Mouse (Mus musculus) forebrain, embryonic 15.5 days (tissue): ENCODE measurements around the gene Siah2. TPM values are rescaled to one million over a fixed set of nuclear protein-coding genes. Genes with fewer than 3 reads are reported as not detected.

ENCODE experiments used
- ATAC-seq: fragments of 200-750 bp; cut with Nextera tagmentation; replicated peaks from 2 replicates; pipeline ENCODE4 v1.8.0; 2017; ENCODE audit warnings: mild to moderate bottlenecking, moderate TSS enrichment, moderate library complexity
- H3K27ac ChIP-seq: fragments of 300-500 bp; sonication (generic); replicated peaks from 2 replicates; pipeline ENCODE4 v1.5.1; 2015; ENCODE audit warnings: mild to moderate bottlenecking, inconsistent platforms
- H3K27me3 ChIP-seq: fragments of 300-500 bp; sonication (generic); 2 replicates; pipeline ENCODE4 v1.6.1; 2015; ENCODE audit warnings: inconsistent platforms
- H3K36me3 ChIP-seq: fragments of 300-500 bp; sonication (generic); 2 replicates; pipeline ENCODE4 v1.6.1; 2015; ENCODE audit warnings: mild to moderate bottlenecking, inconsistent platforms
- H3K4me1 ChIP-seq: fragments of 300-500 bp; sonication (generic); 2 replicates; pipeline ENCODE4 v1.6.1; 2015; ENCODE audit warnings: inconsistent platforms
- H3K4me2 ChIP-seq: fragments of 300-500 bp; sonication (generic); replicated peaks from 2 replicates; pipeline ENCODE4 v1.6.1; 2015; ENCODE audit warnings: mild to moderate bottlenecking, inconsistent platforms
- H3K4me3 ChIP-seq: fragments of 300-500 bp; sonication (generic); 2 replicates; pipeline ENCODE4 v1.5.1; 2015; ENCODE audit warnings: mild to moderate bottlenecking, inconsistent platforms
- H3K9ac ChIP-seq: fragments of 300-500 bp; sonication (generic); replicated peaks from 2 replicates; pipeline ENCODE4 v1.6.1; 2015; ENCODE audit warnings: mild to moderate bottlenecking, inconsistent platforms
- H3K9me3 ChIP-seq: fragments of 300-500 bp; sonication (generic); 2 replicates; pipeline ENCODE4 v1.6.1; 2016; ENCODE audit warnings: inconsistent platforms
- WGBS: fragments of 180-500 bp; shearing (Covaris S2); methylation state at CpG from one replicate; pipeline ENCODE4 v1.1.7; 2015; ENCODE audit warnings: mixed read lengths; 5-methylcytosine and 5-hydroxymethylcytosine counted together
- polyA plus RNA-seq: library from polyadenylated mRNA; unstranded; fragments of >200 nt; fragmentation: Nextera tagmentation; extraction: Ambion mirVana; gene quantifications from 2 replicates; pipeline ENCODE4 v1.2.1, GENCODE M21; 2015

Siah2 gene
- polyA plus RNA-seq, 1 experiment from 2014 or later = 8.1 TPM

DNA sequence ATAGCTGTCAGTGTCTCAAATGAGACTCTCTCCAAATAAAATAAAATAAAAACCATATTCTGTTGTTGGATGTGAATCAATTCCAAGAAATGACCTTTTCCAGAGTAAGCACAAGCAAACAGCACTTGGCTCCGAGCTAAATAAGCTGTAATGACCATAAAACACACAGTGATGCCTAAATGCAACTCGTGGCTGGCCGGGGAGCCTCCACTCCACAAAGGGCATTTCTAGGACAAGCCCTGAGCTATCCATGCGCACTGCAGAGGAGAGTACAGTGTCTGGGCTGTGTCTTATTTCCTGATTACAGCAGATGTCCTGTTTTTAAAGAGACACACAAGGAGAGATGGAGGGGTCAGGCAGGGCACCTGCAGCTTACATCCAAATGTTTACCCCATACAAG is 12.2 kb downstream of the Siah2 start:
- H3K4me2 ChIP-seq = no peak overlapping the region
- ATAC-seq = no peak
- peaks cover 10% of the 10 kb centered on the region; the same call in 1 of the 2 replicates for H3K4me1 ChIP-seq
- 65% methylated on average over 4 of the region's 4 CpGs for WGBS
- H3K27ac ChIP-seq = no peak overlapping the region
- H3K27me3 ChIP-seq = no peaks in the 10 kb centered on the region
- H3K9ac ChIP-seq = no peak overlapping the region
- peaks cover 10% of the 10 kb centered on the region; the same call in 1 of the 2 replicates for H3K36me3 ChIP-seq
- H3K9me3 ChIP-seq = no peaks in the 10 kb centered on the region
- no peak overlapping the region for H3K4me3 ChIP-seq

DNA sequence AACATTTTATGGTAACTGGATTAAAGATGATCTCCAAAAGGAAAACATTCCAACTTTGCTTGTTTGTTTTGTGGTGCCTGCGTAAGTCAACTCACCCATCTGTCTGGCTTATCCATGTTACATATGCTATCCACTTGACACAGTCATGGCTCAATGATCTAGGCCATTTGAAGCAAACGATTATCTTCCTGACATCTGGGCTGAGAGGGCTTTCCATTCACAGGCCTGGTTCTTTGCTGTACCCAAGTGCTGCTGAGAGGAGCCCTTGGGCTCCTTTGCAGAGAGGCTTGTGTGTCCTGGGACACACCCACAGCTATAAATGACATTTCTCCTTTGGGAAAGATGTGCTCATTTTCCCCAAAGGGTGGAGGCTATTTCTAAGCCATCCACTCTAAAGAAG is 13.3 kb downstream of the Siah2 start:
- Histone ChIP-seq H3K4me3 (no peak overlapping the region), H3K9ac (no peak overlapping the region), H3K27ac (no peak overlapping the region), H3K9me3 (no peaks in the 10 kb centered on the region), H3K36me3 (peaks cover 10% of the 10 kb centered on the region; the same call in 1 of the 2 replicates), H3K27me3 (no peaks in the 10 kb centered on the region), H3K4me1 (peaks cover 10% of the 10 kb centered on the region; the same call in 1 of the 2 replicates), H3K4me2 (no peak overlapping the region)
- no peak for ATAC-seq
- 54% methylated on average over 2 of the region's 2 CpGs for WGBS

DNA sequence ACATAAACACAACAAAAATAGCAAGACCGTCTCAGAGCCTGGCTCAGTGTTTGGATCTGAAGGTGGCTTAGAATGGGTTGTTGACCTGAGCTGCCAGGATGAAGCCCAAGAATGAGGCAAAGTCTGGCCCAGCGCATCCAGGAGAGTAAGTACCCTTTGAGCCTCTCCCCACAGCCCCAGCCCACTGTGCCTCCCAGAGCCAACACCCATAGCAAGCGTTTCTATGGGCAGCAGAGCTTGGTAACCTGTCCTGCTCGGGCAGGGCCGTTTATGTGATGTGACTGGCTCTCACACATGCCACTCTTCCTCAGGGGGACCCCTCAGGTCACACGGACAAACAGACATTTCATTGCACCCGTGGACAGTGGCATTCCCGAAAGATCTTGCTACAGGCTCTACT is 13.8 kb downstream of the Siah2 start:
- Histone ChIP-seq H3K4me3 (no peak overlapping the region), H3K9me3 (no peaks in the 10 kb centered on the region), H3K27me3 (no peaks in the 10 kb centered on the region), H3K4me1 (peaks cover 10% of the 10 kb centered on the region; the same call in 1 of the 2 replicates), H3K4me2 (no peak overlapping the region), H3K9ac (no peak overlapping the region), H3K36me3 (peaks cover 10% of the 10 kb centered on the region; the same call in 1 of the 2 replicates), H3K27ac (no peak overlapping the region)
- ATAC-seq = no peak
- WGBS = 67% methylated on average over 8 of the region's 8 CpGs

DNA sequence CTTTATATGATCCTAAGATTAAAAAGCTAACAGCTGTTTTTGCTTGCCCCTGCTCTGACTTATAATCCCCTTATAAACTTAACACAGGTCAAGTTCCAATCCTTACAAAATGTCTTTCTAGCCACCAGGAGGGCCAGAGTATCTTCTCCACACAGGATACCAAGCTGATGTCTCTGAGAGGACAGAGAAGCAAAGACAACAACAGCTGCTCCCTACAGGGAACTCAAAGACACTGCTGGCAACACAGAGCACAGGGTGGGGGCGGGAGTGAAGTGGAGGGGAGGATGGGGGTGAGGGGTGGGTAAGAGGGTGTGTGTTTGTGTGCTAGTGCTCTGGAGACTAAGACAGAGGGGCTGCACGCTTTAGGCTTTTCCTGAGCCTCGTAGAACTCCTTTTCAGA is 14.6 kb downstream of the Siah2 start:
- 53% methylated on average over 3 of the region's 3 CpGs for WGBS
- Histone ChIP-seq H3K27ac (no peak overlapping the region), H3K4me2 (no peak overlapping the region), H3K27me3 (no peaks in the 10 kb centered on the region), H3K9me3 (no peaks in the 10 kb centered on the region), H3K4me1 (peaks cover 10% of the 10 kb centered on the region; the same call in 1 of the 2 replicates), H3K9ac (no peak overlapping the region), H3K4me3 (no peak overlapping the region), H3K36me3 (peaks cover 10% of the 10 kb centered on the region; the same call in 1 of the 2 replicates)
- no peak for ATAC-seq

DNA sequence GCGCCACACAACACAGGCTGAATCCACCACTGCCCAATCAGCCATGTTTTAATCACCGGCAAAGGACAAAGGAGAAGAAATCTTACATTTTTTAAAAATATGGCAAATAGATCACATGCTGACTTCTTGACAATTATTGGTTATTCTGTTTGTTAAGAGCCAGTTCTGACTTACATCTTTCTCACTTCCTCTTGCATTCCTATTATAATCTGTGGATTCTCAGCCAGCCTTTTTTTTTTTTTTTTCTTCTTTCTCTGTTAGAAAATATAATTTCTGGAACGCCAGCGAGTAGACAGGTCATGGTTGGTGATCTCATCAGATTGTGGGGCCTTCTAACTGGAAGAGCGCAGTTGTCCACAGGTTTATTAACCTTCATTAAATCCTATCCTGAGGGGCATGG is 18.9 kb downstream of the Siah2 start:
- H3K27me3 ChIP-seq = no peaks in the 10 kb centered on the region
- no peak overlapping the region for H3K4me3 ChIP-seq
- H3K4me2 ChIP-seq = no peak overlapping the region
- 93% methylated on average over 5 of the region's 5 CpGs for WGBS
- H3K27ac ChIP-seq = no peak overlapping the region
- H3K9ac ChIP-seq = no peak overlapping the region
- ATAC-seq = no peak
- H3K36me3 ChIP-seq = peaks cover 10% of the 10 kb centered on the region; the same call in 1 of the 2 replicates
- no peaks in the 10 kb centered on the region for H3K4me1 ChIP-seq
- no peaks in the 10 kb centered on the region for H3K9me3 ChIP-seq

DNA sequence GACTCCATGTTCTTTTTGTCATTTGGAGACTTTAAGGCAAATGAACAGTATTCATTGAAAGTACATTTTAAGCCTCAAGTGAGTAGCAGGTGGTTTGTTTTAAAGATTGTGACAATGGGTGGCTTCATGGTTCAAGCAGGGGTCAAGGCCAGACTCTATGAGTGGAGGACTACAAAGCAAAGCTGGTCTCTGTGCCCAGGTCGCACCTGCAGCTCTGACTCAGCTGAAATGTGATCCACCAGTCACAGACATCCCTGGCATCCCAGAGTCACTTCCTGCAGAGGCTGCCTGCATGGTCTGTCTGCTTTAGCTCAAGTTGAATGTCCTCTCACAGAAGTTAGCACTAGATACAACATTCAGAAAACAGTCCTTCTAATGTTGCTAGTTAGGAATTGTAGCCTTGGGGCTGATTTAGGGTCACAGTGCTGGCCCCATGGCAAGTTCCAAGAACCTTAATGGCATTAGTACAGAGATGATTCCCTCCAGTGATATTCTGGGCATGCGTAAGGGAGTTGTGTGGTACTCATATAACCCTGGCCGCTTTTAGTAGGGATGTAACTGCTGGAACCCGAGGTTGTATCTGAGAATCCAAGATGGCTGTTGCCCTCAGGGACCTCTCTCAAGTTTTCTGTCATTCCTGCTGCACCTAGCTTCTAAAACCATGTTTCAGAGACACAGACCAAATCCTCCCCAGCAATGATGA is 19.6 kb downstream of the Siah2 start:
- Histone ChIP-seq H3K36me3 (peaks cover 10% of the 10 kb centered on the region; the same call in 1 of the 2 replicates), H3K4me2 (no peak overlapping the region), H3K4me1 (no peaks in the 10 kb centered on the region), H3K27me3 (no peaks in the 10 kb centered on the region), H3K9me3 (no peaks in the 10 kb centered on the region), H3K9ac (no peak overlapping the region), H3K4me3 (no peak overlapping the region), H3K27ac (no peak overlapping the region)
- no peak for ATAC-seq
- WGBS = 76% methylated on average over 4 of the region's 4 CpGs

DNA sequence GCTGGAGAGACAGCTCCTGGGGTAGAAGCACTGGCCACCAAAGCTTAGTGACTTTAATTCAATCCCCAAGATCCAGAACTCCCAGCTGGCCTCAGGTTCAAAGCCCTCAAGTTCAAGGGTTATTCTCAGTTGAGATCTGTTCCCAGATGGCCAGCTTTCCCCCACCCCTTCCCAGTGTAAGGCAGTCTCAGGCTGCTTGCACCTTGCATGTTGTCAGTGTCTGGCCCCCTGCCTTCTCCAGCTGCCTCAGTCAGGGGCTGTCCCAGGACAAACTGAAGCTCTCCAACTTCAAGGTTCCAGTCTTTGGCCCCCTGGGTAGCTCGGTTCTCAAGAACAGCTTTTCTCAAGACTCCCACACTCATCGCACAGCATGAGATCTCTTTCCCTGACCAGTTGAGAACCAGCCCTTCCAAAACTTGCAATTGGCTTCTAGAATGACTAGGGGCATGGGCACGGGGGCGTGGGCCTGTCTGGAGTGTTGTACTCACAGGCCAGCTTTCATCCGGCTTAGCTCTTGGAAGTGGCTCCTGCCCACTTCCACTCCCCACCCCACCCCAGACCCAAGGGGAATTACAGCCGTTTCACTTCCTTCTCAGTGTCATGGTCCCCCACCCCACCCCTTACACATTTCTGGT is 20.5 kb downstream of the Siah2 start:
- Histone ChIP-seq H3K36me3 (peaks cover 10% of the 10 kb centered on the region; the same call in 1 of the 2 replicates), H3K9me3 (no peaks in the 10 kb centered on the region), H3K27ac (no peak overlapping the region), H3K27me3 (no peaks in the 10 kb centered on the region), H3K4me2 (no peak overlapping the region), H3K9ac (no peak overlapping the region), H3K4me1 (no peaks in the 10 kb centered on the region), H3K4me3 (no peak overlapping the region)
- WGBS = 70% methylated on average over 6 of the region's 6 CpGs
- ATAC-seq = no peak

DNA sequence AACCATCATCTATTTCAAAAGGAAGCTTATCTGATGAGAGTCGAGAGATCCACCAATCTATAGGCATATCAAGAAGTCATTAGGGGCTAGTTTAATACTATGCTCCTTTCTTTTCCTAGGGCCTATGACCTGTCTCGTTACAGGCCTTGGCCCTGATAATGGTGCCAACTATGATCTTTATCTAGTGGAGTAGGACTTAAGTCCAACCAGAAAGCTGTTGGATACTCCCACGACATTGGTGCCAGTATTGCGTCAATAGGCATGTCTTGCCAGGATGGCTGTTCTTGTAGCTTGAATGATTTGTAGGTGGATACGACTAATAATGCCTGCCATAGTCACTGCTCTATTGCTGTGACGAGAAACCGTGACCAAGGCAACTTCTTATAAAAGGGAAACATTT is 28.2 kb downstream of the Siah2 start:
- WGBS = 92% methylated on average over 7 of the region's 7 CpGs
- Histone ChIP-seq H3K4me3 (no peak overlapping the region), H3K36me3 (no peaks in the 10 kb centered on the region), H3K4me1 (no peaks in the 10 kb centered on the region), H3K9ac (no peak overlapping the region), H3K27ac (no peak overlapping the region), H3K9me3 (no peaks in the 10 kb centered on the region; the same call in 1 of the 2 replicates), H3K27me3 (no peaks in the 10 kb centered on the region), H3K4me2 (no peak overlapping the region)
- ATAC-seq = no peak

DNA sequence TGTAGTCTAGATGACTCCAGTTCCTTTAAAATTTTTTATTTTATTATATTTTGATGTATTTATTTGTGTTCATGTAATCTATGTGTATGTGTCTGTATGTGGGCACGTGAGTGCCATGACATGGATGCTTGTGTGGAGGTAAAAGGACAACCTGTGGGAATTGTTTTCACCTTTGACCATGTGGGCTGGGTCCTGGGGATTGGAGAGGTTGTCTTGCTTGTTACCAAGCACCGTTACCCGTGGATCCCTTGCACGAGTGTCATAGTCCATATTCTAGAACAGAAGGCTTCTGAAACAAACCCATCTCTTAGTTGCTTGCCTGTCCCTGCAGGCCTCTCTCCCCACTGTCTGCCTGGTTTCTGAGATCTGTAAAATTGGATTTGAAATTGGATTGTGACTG is 31.6 kb downstream of the Siah2 start:
- H3K4me2 ChIP-seq = no peak overlapping the region
- no peaks in the 10 kb centered on the region for H3K4me1 ChIP-seq
- no peaks in the 10 kb centered on the region for H3K27me3 ChIP-seq
- no peak overlapping the region for H3K9ac ChIP-seq
- no peaks in the 10 kb centered on the region; the same call in 1 of the 2 replicates for H3K9me3 ChIP-seq
- 92% methylated on average over 4 of the region's 4 CpGs for WGBS
- no peak for ATAC-seq
- no peak overlapping the region for H3K27ac ChIP-seq
- H3K4me3 ChIP-seq = no peak overlapping the region
- no peaks in the 10 kb centered on the region for H3K36me3 ChIP-seq

DNA sequence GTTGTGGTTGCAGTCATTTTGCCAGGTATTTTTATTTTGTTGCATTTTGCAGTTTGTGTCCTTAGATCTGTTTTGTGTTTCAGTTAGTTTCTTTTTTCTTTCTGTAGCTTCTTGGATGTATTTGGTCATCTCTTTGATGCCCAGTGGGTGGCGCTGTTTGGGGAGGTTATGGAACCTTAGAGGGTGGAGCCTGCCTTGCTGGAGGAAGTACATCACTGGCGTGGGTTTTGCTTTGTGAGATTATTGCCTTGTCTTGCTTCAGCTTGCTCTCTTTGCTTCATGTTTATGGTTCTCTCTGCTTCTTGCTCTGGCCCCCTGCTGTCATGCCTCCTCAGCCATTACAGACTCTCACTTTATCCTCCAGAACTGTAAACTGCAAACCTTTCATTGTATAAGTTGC is 34.8 kb downstream of the Siah2 start:
- WGBS = 39% methylated on average over 2 of the region's 2 CpGs
- Histone ChIP-seq H3K4me2 (no peak overlapping the region), H3K27ac (no peak overlapping the region), H3K9ac (no peak overlapping the region), H3K4me1 (no peaks in the 10 kb centered on the region), H3K4me3 (no peak overlapping the region), H3K9me3 (no peaks in the 10 kb centered on the region), H3K27me3 (no peaks in the 10 kb centered on the region), H3K36me3 (no peaks in the 10 kb centered on the region)
- no peak for ATAC-seq

DNA sequence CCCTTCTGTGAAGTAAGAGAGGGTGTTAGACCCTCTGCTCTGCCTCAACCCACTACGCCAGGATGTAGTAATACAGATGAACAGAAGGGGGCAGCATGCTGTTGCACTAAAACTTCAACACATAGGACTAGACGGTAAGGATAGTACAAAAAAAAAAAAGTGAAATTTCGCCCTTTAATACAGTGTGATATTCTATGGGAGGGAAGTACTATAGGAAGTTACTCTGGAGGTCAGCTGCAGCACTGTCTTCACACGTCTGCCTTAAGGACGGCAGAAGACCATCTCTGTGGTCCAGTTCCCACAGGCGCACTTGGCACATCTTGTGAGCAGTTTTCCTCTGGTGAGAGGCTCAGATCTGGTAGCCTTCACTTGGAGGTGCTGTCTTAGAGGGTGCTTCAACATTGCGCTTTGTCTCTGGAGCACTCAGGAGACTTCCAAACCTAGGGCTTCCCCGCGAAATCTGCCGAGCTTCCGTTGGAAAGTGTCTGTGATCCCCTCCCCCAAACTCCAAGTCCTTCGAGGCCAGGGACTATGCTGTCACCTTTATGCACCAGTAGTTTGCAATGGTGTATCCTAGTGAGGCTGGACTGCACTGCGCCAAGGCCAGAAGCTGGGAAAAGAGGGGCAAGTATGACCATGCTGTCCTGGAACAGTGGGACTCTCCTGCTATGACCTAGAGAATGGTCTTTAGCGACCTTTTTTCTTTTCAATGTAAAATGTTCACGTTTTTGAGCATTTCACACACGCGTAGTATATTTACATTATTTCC is 36.7 kb downstream of the Siah2 start:
- Histone ChIP-seq H3K4me2 (no peak overlapping the region), H3K36me3 (no peaks in the 10 kb centered on the region), H3K9me3 (no peaks in the 10 kb centered on the region), H3K4me1 (no peaks in the 10 kb centered on the region), H3K27ac (no peak overlapping the region), H3K4me3 (no peak overlapping the region), H3K9ac (no peak overlapping the region), H3K27me3 (no peaks in the 10 kb centered on the region)
- ATAC-seq = peak; percentile 89
- 59% methylated on average over 17 of the region's 17 CpGs for WGBS

DNA sequence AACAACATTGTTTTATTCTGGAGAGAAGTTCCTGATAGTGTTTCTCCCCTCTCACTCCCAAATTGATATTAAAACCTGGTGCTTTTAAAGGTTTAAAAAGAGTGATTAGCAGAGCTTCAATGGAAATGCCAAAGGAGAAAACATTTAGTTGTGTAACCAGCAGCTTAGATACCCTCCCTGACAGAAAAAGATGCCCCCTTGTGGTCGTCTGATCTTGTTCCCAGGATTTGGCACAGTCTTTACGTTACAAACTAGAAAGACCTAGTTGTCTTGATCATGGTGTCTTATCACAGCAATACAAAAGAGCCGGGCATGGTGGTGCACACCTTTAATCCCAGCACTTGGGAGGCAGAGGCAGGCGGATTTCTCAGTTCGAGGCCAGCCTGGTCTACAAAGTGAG is 38.3 kb downstream of the Siah2 start:
- ATAC-seq = no peak
- Histone ChIP-seq H3K36me3 (no peaks in the 10 kb centered on the region), H3K9me3 (no peaks in the 10 kb centered on the region), H3K4me3 (no peak overlapping the region), H3K4me1 (no peaks in the 10 kb centered on the region), H3K27ac (no peak overlapping the region), H3K9ac (no peak overlapping the region), H3K4me2 (no peak overlapping the region), H3K27me3 (no peaks in the 10 kb centered on the region)
- WGBS = 68% methylated on average over 5 of the region's 5 CpGs
